Mouse (Mus musculus): ENCODE data around the gene Lefty1. TPM values are rescaled to one million over a fixed set of nuclear protein-coding genes. Genes with fewer than 3 reads are reported as not detected.
"Not testable (repeated sequence)": the region's sequence is repeated elsewhere in the genome, so short reads cannot be mapped to it uniquely, and the experiment has no call there.

The Lefty1 gene
- total RNA-seq, 2 experiments from 2014 or later, result 0.17 to 0.94 TPM

DNA sequence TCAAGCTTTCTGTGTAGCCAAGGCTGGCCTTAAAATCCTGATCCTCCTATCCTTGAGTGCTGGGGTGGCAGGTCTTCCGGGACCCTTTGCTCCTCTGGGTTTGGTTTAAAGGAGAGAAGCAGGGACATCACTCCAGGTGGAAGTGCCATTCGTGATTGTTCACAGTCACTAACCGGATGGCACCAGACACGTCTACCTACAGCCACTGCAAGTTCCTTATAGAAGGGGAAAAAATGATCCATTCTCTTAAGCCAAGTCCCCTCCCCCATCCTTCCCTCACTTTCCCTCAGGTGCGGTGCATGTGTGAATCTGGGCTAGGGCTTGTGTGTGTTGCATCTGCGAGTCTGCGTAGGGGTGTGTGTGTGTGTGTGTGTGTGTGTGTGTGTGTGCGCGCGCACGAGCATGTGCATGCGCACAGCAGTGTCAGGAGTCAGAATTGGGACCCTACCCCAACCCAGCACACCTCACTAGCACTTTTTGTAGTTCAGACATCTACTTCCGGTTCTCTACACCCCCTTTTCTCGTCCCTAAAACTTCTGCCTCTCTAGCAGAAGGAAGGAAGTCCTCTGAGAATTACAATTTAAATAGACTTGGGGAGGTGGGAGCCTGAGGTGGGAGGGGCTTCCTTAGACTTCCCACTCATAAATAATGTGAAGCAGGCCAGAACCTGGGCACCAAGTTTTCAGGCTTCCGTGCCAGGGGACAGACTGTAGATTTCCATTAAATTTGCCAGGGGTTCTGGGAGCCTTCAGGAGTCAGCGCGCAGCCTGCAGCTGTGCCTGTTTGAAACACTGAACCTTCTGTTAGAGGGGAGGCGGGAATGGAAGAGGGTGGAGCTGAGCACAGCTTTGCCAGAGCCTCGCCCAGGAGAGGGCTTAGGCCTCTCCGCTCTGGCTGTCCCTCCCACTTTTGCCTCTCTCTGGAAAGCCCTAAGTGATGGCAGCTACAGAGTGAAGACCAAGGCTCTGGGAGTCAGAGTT is 10.5 kb downstream of the Lefty1 start:
- DNase-seq (ENCODE audit: low spot score), result peak; percentile 60
- intact Hi-C loops (cut with DNase I), result no loop called here

DNA sequence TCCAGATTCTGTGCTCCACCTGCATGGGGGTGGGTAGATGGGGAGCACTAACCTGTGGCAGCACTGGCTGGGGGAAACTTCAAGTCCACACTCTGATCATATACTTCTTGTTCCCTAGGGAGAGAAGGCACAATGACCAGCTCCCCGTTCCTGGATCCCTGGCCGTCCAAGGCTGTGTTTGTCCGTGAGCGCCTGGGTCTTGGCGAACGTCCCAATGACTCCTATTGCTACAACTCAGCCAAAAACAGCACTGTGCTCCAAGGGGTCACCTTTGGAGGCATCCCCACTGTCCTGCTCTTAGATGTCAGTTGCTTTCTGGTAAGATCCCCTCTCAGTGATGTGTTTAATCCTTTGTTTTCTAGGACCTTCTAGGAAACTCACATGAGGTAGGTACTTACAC is 11.6 kb downstream of the Lefty1 start:
- intact Hi-C loops (cut with DNase I), result no loop called here
- no peak for DNase-seq (ENCODE audit: low spot score)

DNA sequence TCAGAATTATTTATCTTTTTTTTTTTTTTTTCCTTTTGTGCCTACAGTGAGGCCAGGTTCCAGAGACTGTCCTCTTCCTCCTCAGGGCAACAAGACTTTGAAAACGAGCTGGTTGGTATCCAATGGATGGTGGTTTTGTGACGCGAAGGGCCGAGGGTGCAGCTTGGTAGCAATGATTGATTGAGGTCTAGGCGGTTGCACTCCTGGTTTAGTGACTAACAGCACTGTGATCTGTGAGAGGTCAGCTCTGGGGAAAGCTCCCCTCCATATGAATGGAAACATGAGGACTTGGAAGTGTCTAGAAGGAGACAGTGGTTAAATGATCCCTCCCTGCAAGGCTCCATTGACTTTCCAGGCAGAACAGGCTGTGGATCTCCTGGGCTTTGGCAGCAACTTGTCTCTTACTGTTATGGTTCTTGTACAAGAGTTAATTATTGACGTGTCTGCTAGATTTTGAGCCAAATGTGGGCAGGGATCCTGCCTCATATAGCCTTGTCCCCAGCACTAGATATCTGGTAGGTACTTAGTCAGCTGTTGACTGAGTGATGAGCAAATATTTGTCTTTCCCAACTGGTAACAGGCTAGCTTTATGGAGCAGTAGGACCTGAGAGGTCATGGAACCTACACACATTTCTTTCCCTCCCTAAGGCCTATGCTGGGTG is 17.4 kb downstream of the Lefty1 start:
- DNase-seq (ENCODE audit: low spot score), result no peak
- intact Hi-C loops (cut with DNase I), result no loop called here

DNA sequence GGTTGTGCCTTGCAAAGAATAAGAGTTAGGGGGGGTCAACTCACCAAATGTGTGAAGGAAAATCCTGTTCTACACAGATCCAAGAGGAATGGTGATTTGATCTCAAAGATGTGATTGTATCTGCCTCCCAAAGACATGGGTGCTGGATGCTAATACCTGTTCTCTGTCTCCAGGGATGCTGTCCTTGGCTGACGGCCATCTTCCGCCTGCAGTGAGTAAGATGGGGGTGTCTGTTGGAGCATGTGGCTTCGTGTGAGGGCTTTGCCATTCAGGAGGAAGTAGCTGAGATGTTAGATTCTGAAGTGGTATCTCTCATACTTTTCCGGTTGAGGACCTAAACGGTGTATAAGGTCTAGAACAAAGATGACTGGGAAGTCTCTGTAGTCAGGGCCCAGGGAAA is 18.0 kb downstream of the Lefty1 start:
- no peak for DNase-seq (ENCODE audit: low spot score)
- intact Hi-C loops (cut with DNase I), result no loop called here

DNA sequence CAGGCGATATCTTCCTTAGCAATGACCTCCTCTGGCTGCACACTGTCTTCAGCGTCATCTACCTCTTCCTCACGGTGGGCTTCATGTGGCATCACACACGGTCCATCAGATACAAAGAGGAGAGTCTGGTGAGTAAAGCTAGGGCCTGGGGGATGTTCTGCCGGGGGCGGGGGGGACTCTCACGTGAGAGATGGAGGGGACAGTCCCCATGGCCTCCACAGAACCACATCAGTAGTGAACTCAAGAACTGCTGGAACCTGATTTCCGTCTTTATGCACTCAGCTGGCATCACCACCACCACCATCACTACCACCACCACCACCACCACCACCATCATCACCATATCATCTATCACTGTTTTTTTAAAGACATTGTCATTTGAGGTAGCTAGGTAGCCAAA is 21.6 kb downstream of the Lefty1 start:
- intact Hi-C loops (cut with DNase I), result no loop called here

DNA sequence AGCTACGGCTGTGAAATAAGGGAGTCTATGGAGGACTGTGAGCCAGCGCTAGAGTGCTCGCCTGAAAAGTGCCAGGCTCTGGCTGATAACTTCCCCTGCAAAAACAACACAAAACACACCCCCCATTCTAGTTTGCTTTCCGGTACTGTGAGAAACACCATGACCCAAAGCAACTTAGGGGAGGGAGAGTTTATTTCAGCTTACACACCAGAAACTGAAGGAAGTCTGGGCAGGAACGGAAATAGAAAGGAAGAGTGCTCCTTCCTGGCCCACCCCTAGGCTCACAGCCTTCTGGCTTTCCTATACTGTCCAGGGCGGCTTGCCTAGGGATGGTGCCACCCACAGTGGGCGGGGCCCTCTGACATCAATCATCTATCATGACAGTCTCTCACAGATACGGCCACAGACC is 22.2 kb downstream of the Lefty1 start:
- DNase-seq (ENCODE audit: low spot score), result peak; percentile 35
- intact Hi-C loops (cut with DNase I), result no loop called here

More for the DNA sequence above, 21.6 kb downstream of the Lefty1 start:
- no peak for DNase-seq (ENCODE audit: low spot score)

DNA sequence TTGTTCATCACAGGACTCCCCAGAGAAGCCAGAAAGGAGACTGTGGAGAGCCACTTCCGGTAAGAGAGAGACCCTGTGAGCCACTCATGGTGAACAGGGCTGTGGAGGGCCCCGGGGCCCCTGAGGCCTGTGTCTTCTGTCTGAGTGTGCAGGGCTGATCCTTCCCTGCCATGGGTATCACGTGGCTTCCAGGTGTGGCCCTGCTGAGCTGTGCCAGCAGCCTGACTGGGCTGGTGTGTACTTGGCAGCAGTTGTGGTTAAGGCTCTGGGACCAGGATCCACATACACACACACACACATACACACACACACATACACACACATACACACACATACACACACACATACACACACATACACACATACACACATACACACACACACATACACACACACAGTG is 23.2 kb downstream of the Lefty1 start:
- intact Hi-C loops (cut with DNase I), result no loop called here
- no peak for DNase-seq (ENCODE audit: low spot score)

DNA sequence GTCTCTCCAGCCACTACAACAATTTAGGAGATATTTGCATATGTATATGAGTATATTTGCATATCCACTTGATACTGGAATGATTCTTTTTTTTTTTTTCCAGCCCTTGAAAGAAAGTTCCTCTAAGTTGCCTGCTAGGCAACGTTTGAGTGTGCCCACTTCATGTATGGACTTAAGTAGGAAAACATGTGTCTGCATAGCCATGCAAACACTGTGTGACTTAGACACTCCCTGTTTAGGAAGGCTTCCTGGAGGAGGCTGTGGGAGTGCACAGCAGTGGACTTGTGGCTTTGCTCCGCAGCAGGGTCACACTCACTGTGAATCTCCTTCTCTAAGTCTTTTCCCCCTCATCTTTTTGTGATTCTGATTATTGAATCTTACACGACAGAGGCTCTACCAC is 24.0 kb downstream of the Lefty1 start:
- intact Hi-C loops (cut with DNase I), result no loop called here
- no peak for DNase-seq (ENCODE audit: low spot score)

DNA sequence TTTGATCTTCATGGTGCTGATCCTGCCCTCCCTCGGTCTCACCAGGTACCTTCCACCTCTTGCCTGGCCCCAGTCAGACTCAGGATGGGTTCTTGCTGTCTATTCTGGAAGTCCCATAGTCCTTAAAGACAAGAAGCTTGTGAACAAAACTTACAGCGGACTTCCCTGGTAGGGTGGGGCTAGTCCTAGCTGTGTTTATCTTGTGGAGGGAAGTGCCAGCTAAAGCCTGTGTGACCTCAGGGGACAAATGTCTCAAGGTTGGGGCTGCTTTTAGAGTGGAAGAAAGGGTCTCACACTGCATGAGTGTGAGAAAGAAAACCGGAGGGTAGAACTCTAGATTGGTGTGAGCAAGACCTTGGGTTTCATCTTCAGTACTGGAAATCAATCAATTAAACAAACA is 31.0 kb downstream of the Lefty1 start:
- intact Hi-C loops (cut with DNase I), result no loop called here

DNA sequence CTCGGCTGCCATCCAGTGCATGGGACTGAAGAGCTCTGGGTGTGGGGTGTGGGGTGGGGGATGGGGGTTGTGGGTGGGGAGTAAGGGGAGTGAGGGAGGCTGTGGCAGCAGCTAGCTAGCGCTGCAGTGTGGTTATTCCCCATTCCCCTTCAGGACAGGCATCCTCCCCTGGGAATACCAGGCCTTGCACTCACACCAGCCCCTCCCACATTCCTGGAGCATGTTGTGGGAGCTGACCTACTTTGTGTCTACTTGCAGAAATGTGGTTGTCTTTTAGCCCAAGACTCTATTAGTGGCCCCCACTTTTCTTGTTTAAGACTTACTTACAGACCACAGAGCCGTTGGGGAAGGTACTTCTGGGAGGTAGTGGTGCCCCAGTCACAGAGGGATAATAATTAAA is 31.7 kb downstream of the Lefty1 start:
- peak; percentile 38 for DNase-seq (ENCODE audit: low spot score)
- intact Hi-C loops (cut with DNase I), result no loop called here

More for the DNA sequence above, 31.0 kb downstream of the Lefty1 start:
- DNase-seq (ENCODE audit: low spot score), result no peak

DNA sequence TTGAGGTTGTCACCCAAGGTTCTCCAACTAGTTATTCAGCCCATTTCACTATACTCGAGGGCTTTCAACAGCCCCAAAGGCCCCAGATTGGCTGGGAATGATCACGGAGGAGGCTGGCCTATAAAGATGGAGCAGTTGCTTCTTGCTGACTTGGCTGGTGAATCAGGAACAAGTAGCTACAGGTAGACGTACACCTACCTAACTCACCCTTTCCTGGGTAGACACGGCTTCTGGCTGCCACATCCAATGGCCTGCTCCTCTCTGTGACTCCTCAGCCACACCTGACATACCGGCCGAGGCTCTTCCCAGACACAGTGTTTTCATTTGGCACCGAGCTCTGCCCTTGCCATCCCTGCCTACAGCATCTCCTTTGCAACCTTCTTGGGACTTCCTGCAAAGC is 32.4 kb downstream of the Lefty1 start:
- DNase-seq (ENCODE audit: low spot score), result no peak
- intact Hi-C loops (cut with DNase I), result no loop called here

DNA sequence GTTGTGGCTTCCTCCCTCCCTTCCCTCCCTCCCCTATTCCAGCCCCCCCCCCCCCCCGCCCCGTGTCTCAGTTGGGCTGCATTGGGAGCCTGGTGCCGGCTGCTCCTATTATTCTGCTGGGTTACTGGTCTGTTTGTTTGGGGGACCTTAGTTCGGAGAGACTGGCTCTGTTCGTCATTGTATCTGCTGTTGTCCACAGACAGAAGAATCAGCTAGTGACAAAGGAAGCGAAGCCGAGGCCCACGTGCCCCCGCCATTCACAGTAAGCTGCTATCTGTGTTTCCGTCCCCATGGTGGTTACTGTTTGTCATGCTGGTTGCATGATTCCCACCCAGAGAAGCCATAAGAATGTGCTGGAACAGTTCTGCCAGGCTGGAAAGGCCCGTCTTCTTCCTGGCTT is 38.1 kb downstream of the Lefty1 start:
- intact Hi-C loops (cut with DNase I), result no loop called here
- no peak for DNase-seq (ENCODE audit: low spot score)

DNA sequence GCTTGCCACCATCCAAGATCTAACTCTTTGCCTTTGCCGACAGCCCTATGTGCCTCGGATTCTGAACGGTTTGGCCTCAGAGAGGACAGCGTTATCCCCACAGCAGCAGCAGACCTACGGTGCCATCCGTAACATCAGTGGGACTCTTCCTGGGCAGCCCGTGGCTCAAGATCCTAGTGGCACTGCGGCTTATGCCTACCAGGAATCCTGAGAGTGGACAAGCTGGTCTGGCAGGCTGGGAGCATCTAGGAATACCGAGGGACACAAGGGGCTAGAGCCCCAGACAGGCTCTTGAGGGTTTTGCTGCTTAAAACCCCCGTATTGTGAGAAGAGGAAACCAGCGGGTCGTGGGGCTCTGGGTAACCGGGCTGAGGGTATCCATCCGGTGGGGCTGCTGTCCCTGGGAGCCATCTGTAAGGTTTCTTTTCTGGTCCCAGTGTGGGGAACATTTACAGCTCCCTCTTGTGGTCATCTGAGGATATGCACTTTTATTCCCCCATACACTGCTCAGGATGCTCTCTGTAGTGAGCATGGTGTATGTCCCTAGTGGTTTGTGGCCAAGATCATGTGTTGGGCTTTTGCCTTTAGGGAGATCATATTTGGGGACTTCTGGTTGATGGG is 39.4 kb downstream of the Lefty1 start:
- DNase-seq (ENCODE audit: low spot score), result no peak
- intact Hi-C loops (cut with DNase I), result loop anchor here (1.0 kb wide), 1 partner anchor 73 kb away; no protein-coding TSS in a partner anchor

DNA sequence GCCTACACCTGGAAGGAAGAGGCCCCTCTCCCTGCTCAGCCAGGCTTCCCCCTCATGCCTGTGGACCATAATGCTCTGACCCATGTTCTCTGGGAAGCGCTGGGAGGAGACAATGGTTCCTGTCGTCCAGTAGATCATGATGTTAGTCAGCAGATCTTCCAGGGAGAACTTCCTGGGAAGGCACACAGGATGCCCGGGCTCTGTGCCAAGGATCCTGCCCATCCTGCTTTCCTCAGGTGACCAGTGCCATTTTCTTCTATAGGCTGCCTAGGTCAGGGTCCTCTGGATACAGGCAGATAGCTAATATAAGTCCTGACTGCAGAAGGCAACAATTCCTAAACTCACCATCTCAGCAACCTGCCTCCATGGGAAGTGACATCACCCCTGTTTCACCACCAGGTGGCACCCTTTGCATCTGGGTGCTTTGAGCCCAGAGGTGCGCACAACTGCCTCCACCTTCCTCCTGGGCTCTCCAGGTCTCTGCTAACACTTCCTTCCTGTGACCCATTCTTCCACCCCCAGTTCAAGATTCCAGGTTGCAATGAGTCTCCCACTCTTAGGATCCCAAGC is 41.4 kb downstream of the Lefty1 start:
- no peak for DNase-seq (ENCODE audit: low spot score)
- intact Hi-C loops (cut with DNase I), result no loop called here

DNA sequence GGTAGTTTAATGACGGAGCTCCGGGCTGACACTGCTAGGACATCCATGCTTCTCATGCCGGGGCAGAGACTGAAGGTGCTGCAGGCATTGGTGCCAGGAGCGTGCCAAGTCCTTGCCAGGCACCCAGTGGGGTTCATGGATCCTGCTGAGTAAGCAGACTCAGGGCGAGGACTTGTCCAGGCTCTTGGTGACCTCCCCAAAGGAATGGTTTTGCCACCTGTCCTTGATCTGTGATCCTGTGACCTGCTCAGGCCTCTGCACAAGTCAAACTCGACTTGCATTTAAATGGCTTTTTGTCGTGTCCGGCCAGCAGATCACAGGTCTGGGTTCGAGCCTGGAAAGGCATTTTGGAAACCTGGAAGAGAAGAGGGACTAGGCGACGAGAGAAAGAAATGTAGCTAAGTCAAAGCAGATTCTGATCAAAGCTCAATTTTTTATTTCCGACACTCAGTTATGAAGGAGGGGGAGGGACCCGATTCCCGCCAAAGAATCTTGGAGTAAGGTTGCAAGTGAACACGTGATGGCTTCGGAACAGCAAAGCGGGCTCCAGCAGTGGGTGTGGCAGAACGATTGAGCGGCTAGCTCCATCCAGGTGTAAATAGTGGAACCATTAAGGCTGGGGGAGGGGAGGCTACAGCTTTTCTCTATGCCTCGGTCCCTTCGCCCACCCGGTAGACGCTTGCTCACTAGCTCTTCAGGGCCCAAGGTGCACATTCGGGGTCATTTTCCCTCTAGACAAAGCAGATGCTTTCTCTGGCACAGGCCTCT is 44.8 kb downstream of the Lefty1 start:
- intact Hi-C loops (cut with DNase I), result no loop called here
- DNase-seq (ENCODE audit: low spot score), result no peak

DNA sequence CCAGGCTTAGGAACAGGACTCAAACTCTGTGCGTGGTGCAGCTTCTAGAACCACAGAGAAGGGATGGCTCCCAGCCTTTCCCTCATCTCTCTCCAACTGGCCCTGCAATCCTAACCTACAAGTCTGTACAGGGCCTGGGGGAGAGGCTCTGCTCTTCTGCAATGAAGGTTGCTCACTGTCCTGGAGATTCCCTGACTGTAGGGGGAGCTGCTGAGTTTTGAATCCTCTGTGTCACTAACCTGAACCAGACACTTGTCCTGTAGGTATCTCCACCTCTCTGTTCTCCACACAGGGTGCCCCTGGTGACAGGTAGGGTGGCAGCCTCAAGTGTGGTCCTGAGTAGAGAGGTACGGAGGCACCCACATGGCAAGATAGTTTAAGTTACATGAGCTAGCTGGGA is 45.6 kb downstream of the Lefty1 start:
- intact Hi-C loops (cut with DNase I), result no loop called here

DNA sequence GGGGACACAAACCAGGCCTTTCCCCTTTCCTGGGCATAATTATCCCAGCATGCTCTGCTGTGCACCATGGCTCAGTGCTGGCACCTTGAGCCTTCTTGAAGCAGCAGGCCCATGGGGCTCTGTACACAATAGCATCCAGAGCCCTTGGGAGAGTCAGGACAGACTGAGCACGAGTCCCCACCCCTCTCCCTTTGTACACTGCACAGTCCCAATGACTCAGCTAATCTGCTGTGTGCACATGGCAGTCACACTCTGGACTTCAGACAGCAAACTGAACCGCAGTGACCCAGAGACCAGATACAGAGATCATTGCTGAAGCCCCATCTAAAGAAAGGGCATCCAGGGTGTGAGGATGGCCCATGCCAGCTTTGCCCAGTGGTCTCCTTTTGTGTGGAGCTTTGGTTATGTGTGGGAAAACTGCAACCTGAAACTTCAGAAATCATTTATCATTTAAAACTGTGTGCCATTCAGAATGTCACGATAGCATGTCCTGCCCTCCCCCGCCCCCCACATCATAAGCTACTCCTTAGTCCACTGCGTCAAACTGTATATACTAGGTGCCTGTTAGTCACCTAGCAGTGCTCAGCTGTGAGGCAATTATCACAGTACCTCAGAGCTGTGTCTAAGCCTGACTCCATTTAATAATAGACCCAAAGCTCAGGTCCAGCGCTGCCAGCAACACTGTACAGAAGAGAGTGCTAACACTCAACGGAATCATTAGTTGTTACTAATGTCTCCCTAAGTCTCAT is 46.6 kb downstream of the Lefty1 start:
- intact Hi-C loops (cut with DNase I); DNase-seq (ENCODE audit: low spot score): not testable (repeated sequence)

More for the DNA sequence above, 45.6 kb downstream of the Lefty1 start:
- DNase-seq (ENCODE audit: low spot score), result no peak

DNA sequence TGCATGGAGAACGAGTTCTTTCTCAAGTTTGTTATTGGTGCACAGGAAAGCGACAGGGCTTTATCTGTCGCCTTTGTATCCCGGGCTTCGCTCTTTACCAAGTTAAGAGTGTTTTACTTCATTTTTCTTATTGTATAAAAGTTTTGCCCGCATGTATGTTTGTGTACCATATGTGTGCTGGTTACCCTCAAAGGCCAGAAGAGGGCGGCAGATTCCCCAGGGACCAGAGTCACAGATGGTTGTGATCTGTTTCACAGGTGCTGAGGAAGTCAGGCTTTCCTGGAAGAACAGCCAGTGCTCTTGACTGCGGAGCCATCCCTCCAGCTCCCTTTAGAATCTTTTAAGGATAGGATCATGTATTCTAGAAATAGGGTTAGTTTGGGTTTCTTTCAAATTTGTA is 51.9 kb downstream of the Lefty1 start:
- DNase-seq (ENCODE audit: low spot score), result no peak
- intact Hi-C loops (cut with DNase I), result loop anchor here (5.0 kb wide), 1 partner anchor 36 kb away; the partner anchor contains the start of gene Ephx1

DNA sequence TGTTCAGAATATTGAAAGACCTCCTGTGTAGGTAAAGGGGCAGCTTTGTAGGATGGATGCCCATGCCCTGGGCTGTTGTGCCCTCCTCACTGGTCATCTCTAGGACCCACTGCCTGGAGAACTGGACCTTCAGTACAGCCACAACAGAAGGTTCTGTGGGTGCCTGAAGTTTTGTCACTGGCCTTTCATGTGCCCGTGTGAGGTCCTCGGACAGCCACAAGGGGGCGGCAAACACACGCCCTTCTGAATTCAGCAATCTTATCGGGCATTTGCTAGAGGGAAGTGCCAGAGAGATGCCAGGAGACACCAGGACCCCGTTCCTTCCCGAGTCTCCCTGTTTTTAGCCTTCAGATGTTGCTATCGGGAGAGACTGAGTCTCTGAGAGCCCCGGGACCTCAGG is 52.9 kb downstream of the Lefty1 start:
- peak; percentile 34 for DNase-seq (ENCODE audit: low spot score)
- intact Hi-C loops (cut with DNase I), result loop anchor here (1.0 to 5.0 kb wide), 2 partner anchors 35 to 53 kb away; partner anchors contain the start of gene Ephx1
